Mouse (Mus musculus) lung, adult 2 months (tissue): ENCODE data around the gene Ctbp2.

ENCODE experiments used
- CTCF ChIP-seq: fragments of 200-500 bp; IDR thresholded peaks from 2 replicates; pipeline ENCODE4 v1.5.1; 2011; ENCODE audit warnings: mild to moderate bottlenecking, low read length, control low read depth; ENCODE audit not compliant: insufficient read depth
- POLR2A ChIP-seq: fragments of 200-500 bp; IDR thresholded peaks from 2 replicates; pipeline ENCODE4 v1.6.1; 2011; ENCODE audit warnings: low read depth, mild to moderate bottlenecking, control low read depth, low read length, borderline replicate concordance; ENCODE audit errors: extremely low read depth

- TF ChIP-seq POLR2A (no peak), CTCF (no peak)
Measured at GRCm38 (mm10) chr7:132965707-132966106, 158.4 kb downstream of the Ctbp2 start.
